Mouse (Mus musculus): ENCODE results near the gene Mob1a. TPM values are rescaled to one million over a fixed set of nuclear protein-coding genes. Genes with fewer than 3 reads are reported as not detected.
A peak's percentile ranks its signal among the peaks of the same experiment; 100 is the strongest.
"Not testable (repeated sequence)": the region's sequence is repeated elsewhere in the genome, so short reads cannot be mapped to it uniquely, and the experiment has no call there.

Mob1a gene
- polyA plus RNA-seq, 1 experiment, result 28.3 TPM

DNA sequence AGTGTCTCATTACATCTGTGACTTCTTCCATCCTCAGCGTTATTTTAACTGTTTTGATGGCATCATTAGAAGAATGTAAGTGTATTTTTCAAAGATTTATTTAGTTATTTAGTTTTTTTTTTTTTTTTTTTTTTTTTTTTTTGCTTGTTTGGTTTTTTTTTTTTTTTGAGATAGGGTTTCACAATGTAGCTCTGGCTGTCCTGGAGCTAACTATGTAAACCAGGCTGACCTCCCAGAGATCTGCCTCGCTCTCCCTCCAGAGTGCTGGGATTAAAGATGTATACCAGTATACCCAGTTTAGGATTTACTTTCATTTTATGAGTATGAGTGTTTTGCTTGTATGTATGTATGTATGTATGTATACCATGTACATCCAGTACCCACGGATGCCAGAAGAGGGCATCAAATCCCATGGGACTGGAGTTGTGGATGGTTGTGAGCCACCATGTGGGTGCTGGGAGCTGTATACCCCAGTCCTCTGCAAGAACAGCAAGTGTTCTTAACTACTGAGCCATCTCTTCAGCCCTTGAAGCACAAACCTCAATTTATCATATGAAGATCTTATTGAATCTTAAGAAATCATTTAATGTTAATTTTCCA lies 1.9 kb downstream of the Mob1a start:
- H3K36me3 ChIP-seq (ENCODE audit: control insufficient read depth, insufficient read depth, low read length), result peaks cover 20% of the 10 kb centered on the region
- no peak for DNase-seq (ENCODE audit: low read depth in 1 of 2, low spot score in 2 of 2)
- H3K27me3 ChIP-seq (ENCODE audit: control insufficient read depth, insufficient read depth, low read length), result no peaks in the 10 kb centered on the region
- no peak for TF ChIP-seq CTCF (IDR thresholded peaks at IDR 0.05; ENCODE audit: extremely low read depth, insufficient read depth, insufficient read length, insufficient replicate concordance)
- no peak for TF ChIP-seq POLR2A (IDR thresholded peaks at IDR 0.05; ENCODE audit: low read depth, low read length)
- no peak overlapping the region for H3K4me3 ChIP-seq (ENCODE audit: extremely low read depth, insufficient read depth, insufficient read length)
- H3K4me1 ChIP-seq (ENCODE audit: control insufficient read depth, insufficient read depth, insufficient read length), result peaks cover 15% of the 10 kb centered on the region
- 82% methylated on average over 3 of the region's 3 CpGs for WGBS
- no peak overlapping the region for H3K27ac ChIP-seq (ENCODE audit: insufficient read depth, low read length)

DNA sequence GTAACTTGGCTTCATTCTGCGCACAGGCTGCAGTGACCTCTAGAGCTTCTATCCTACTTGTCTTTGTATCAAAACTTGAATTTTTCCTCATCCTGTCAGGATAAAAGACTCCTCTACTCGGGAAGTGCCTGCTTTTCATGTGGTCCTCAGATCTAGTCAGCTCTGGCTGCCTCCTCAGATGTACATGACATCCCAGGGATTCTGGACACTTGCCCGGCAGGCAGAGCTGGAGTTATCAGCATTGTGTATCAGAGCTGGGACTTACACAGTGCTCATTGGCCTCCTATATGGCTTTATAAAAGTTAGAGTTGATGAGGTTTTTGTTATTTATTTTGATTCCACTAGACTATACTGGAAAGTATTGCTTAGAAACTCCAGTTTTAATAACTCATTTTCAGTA lies 15.6 kb downstream of the Mob1a start:
- no peak for DNase-seq (ENCODE audit: low read depth in 1 of 2, low spot score in 2 of 2)
- Histone ChIP-seq H3K4me3 (ENCODE audit: extremely low read depth, insufficient read depth, insufficient read length) (no peak overlapping the region), H3K27me3 (ENCODE audit: control insufficient read depth, insufficient read depth, low read length) (no peaks in the 10 kb centered on the region), H3K36me3 (ENCODE audit: control insufficient read depth, insufficient read depth, low read length) (peaks cover 32% of the 10 kb centered on the region), H3K27ac (ENCODE audit: insufficient read depth, low read length) (no peak overlapping the region), H3K4me1 (ENCODE audit: control insufficient read depth, insufficient read depth, insufficient read length) (no peaks in the 10 kb centered on the region)
- TF ChIP-seq POLR2A (IDR thresholded peaks at IDR 0.05; ENCODE audit: low read depth, low read length) (no peak), CTCF (IDR thresholded peaks at IDR 0.05; ENCODE audit: extremely low read depth, insufficient read depth, insufficient read length, insufficient replicate concordance) (no peak)
- 83% methylated on average over 3 of the region's 3 CpGs for WGBS

DNA sequence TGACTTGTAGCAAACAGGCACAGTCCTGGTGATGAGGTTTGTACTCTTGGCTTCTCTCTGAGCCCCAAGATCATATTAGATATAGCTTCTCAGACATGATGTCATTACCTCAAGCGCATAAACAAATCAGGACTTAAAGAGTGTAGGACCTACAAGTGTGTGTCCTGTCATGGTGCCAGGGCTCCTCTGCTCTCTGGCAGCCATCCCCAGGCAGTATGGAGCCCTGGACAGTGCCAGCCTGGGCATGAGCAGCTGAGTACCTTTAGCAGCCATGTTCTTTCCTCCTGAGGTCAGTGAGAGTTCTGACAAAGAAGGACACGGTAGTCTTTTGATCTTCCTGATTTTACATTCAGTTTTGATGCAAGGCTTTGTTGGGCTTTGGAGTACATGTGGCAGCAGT lies 17.1 kb downstream of the Mob1a start:
- Histone ChIP-seq H3K4me1 (ENCODE audit: control insufficient read depth, insufficient read depth, insufficient read length) (no peaks in the 10 kb centered on the region), H3K27me3 (ENCODE audit: control insufficient read depth, insufficient read depth, low read length) (no peaks in the 10 kb centered on the region), H3K27ac (ENCODE audit: insufficient read depth, low read length) (no peak overlapping the region), H3K36me3 (ENCODE audit: control insufficient read depth, insufficient read depth, low read length) (peaks cover 29% of the 10 kb centered on the region), H3K4me3 (ENCODE audit: extremely low read depth, insufficient read depth, insufficient read length) (no peak overlapping the region)
- WGBS, result 93% methylated on average over 2 of the region's 2 CpGs
- no peak for TF ChIP-seq CTCF (IDR thresholded peaks at IDR 0.05; ENCODE audit: extremely low read depth, insufficient read depth, insufficient read length, insufficient replicate concordance)
- TF ChIP-seq POLR2A (IDR thresholded peaks at IDR 0.05; ENCODE audit: low read depth, low read length), result no peak
- DNase-seq (ENCODE audit: low read depth in 1 of 2, low spot score in 2 of 2), result no peak

DNA sequence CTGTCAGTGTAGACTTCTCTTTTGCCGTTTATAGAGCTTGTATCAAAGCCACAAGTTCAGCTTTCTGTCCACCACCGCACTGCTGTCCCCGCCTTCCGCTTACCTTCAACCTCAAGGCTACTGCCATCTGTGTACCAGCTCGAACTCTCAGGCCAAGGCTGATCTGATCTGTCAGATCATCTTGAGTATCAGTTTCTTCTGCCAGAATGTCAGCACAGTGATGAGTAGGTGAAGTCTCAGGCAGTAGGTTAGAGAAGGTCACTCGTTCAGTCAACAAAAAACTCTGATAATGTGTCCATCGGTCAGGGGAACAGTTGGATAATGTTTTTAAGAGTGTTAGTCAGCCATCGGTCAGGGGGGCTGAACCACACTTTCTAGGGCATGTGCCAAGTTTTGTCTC lies 19.5 kb downstream of the Mob1a start:
- WGBS, result 89% methylated on average over 8 of the region's 8 CpGs
- not testable (repeated sequence) for H3K27ac ChIP-seq (ENCODE audit: insufficient read depth, low read length); H3K4me3 ChIP-seq (ENCODE audit: extremely low read depth, insufficient read depth, insufficient read length); H3K4me1 ChIP-seq (ENCODE audit: control insufficient read depth, insufficient read depth, insufficient read length); DNase-seq (ENCODE audit: low read depth in 1 of 2, low spot score in 2 of 2); H3K27me3 ChIP-seq (ENCODE audit: control insufficient read depth, insufficient read depth, low read length)
- peaks cover 19% of the 10 kb centered on the region for H3K36me3 ChIP-seq (ENCODE audit: control insufficient read depth, insufficient read depth, low read length)

DNA sequence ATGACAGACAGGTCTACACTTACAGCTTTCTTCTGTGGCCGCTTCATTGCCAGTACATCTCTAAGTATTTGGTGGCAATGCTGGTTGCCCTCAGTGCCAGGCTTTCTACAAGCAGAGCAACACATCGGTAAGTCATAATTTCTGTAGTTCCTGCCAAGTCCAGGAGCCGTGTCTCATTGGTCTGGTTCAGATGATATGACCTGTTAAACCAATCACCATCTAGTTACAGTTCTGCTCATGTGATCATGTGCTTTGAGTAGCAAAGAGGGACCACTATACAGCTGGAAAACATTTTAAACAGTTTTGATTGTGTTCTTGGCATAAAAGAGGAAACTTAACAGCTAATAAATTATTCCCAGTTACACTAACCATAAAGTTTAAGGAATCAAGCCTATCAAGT lies 22.1 kb downstream of the Mob1a start:
- H3K4me3 ChIP-seq (ENCODE audit: extremely low read depth, insufficient read depth, insufficient read length), result no peak overlapping the region

DNA sequence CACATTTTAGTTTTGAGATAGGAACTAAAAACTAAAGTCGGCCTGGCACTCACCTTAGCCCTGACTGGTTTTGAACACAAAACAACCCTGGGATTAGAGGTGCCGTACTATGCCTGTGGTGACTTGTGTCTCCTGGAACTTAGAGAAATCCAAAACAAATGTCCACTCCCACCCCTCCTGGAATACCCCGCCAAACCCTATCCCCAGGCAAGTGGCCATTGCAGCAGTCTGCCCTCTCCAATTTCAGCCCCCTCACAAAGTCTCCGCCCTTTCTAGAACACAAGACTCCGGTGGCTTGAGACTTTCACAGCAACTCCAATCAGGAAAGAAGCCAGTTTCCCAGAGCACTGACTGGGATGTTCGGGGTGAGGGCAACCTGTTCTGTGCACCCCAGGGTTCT lies 23.1 kb downstream of the Mob1a start, which contains the start of gene Bola3:
TSS of gene Bola3 (plus strand) at position 275 of the 400 bp plus-strand sequence.
- Histone ChIP-seq H3K27me3 (ENCODE audit: control insufficient read depth, insufficient read depth, low read length) (no peaks in the 10 kb centered on the region), H3K4me1 (ENCODE audit: control insufficient read depth, insufficient read depth, insufficient read length) (peaks cover 5% of the 10 kb centered on the region), H3K36me3 (ENCODE audit: control insufficient read depth, insufficient read depth, low read length) (peaks cover 2% of the 10 kb centered on the region; the same call in 1 of the 2 replicates), H3K27ac (ENCODE audit: insufficient read depth, low read length) (no peak within 1 kb of the TSS; the same call in 1 of the 2 replicates), H3K4me3 (ENCODE audit: extremely low read depth, insufficient read depth, insufficient read length) (peak within 1 kb of the TSS; percentile 74)
- WGBS, result 46% methylated on average over 6 of the region's 6 CpGs
- DNase-seq (ENCODE audit: low read depth in 1 of 2, low spot score in 2 of 2), result no peak
- TF ChIP-seq POLR2A (IDR thresholded peaks at IDR 0.05; ENCODE audit: low read depth, low read length), result no peak
- no peak for TF ChIP-seq CTCF (IDR thresholded peaks at IDR 0.05; ENCODE audit: extremely low read depth, insufficient read depth, insufficient read length, insufficient replicate concordance)

More for the DNA sequence above, 22.1 kb downstream of the Mob1a start:
- Histone ChIP-seq H3K27ac (ENCODE audit: insufficient read depth, low read length) (no peak overlapping the region), H3K4me1 (ENCODE audit: control insufficient read depth, insufficient read depth, insufficient read length) (peaks cover 5% of the 10 kb centered on the region), H3K27me3 (ENCODE audit: control insufficient read depth, insufficient read depth, low read length) (no peaks in the 10 kb centered on the region), H3K36me3 (ENCODE audit: control insufficient read depth, insufficient read depth, low read length) (peaks cover 5% of the 10 kb centered on the region)
- no peak for TF ChIP-seq POLR2A (IDR thresholded peaks at IDR 0.05; ENCODE audit: low read depth, low read length)
- TF ChIP-seq CTCF (IDR thresholded peaks at IDR 0.05; ENCODE audit: extremely low read depth, insufficient read depth, insufficient read length, insufficient replicate concordance), result no peak
- DNase-seq (ENCODE audit: low read depth in 1 of 2, low spot score in 2 of 2), result no peak
- 83% methylated on average over 3 of the region's 3 CpGs for WGBS

DNA sequence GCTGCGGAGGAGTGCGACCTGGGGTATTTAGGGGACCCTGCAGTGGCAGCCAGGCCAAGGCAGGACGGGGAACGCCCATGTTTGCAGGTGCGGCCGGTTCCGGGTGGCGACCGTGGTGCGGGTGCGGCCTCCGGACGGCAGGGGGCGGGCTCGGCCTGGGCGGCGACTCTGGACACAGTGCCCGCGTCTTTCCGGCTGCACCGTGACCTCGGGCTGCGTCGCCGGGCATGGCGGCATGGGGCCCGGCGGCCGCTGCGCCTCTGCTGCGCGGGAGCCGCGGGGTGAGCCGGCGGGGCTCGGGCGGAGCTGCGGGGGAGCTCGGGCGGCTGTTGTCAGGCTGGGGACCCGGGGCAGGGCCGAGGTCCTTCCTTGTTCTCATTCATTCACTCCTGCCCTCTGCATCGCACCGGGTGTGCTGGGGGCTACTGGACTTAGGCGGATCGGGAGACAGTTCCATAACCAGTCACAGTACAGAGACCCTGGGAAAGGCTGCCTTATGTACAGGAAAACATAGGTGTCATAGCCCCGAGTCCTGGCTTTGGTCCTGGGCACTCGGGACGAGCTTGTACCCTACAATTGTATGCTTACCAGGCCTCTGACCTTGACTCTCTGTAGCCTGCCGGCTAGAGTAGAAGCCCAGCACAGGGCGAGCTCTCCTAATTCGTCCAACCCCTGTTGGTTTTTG lies 23.6 kb downstream of the Mob1a start:
- peak; percentile 97 for TF ChIP-seq CTCF (IDR thresholded peaks at IDR 0.05; ENCODE audit: extremely low read depth, insufficient read depth, insufficient read length, insufficient replicate concordance)
- peak; percentile 60 for TF ChIP-seq POLR2A (IDR thresholded peaks at IDR 0.05; ENCODE audit: low read depth, low read length)
- DNase-seq (ENCODE audit: low read depth in 1 of 2, low spot score in 2 of 2), result peak; percentile 58 to 92
- WGBS, result under 1% methylated on average over 53 of the region's 53 CpGs
- H3K27me3 ChIP-seq (ENCODE audit: control insufficient read depth, insufficient read depth, low read length), result no peaks in the 10 kb centered on the region
- H3K4me3 ChIP-seq (ENCODE audit: extremely low read depth, insufficient read depth, insufficient read length), result peak overlapping the region; percentile 74
- H3K4me1 ChIP-seq (ENCODE audit: control insufficient read depth, insufficient read depth, insufficient read length), result peaks cover 5% of the 10 kb centered on the region
- peaks cover 4% of the 10 kb centered on the region for H3K36me3 ChIP-seq (ENCODE audit: control insufficient read depth, insufficient read depth, low read length)
- no peak overlapping the region; the same call in 1 of the 2 replicates for H3K27ac ChIP-seq (ENCODE audit: insufficient read depth, low read length)
